Mouse (Mus musculus) ES-Bruce4 (cell line): ENCODE measurements at regions not wholly inside any gene's neighbourhood (a gene's known extent, or its start where the extent isn't known, plus 50 kb on each side); places are given as distances from the start of the nearest gene placed in this dataset.

Source experiments
- CTCF ChIP-seq: IDR thresholded peaks from one replicate; pipeline ENCODE4 v1.8.1; 2011; ENCODE audit warnings: low read depth, low read length
- EP300 ChIP-seq: IDR thresholded peaks from 2 replicates; pipeline ENCODE4 v1.6.1; 2011; ENCODE audit warnings: low read depth, low read length; ENCODE audit not compliant: insufficient read depth
- POLR2A ChIP-seq: IDR thresholded peaks from one replicate; pipeline ENCODE4 v1.8.1; 2011; ENCODE audit warnings: low read length; ENCODE audit not compliant: insufficient read depth

GRCm38 (mm10) chr5:138885905-138886304, 66.0 kb downstream of the Gm5294 start:
- no peak for TF ChIP-seq POLR2A
- TF ChIP-seq CTCF, result no peak
- TF ChIP-seq EP300, result no peak
